29 mouse cellular contexts compared by ENCODE assay signal in the genomic region with DNA sequence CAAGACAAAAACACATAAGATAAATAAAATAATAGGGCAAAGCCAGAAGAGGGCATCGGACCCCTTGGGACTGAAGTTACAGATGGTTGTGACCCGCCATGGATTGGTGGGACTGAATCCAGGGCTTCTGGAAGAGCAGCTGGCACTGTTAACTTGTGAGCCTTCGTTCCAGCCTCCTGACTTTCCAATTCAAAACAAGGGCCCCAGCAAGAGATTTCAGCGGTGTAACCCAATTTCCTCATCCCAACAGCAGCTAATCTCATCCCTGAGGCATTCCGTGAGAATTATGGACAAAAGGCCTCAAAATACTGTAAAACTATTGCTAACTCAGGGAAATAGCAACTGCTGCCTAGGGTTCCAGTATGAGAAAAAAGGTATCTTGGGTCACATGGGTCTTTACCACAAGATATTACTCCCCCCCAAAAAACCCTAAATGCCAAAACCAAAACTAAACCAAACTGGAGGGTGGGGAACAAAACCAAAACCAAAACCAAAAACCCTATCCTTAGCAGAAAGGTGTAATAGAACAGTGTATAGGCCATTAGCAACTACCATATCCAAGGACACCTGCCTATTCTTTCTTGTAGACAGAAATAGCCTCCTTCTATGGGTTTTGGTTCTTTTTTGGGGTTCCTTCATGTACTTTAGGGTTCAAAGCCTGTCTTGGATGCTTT. TPM values are rescaled to one million over a fixed set of nuclear protein-coding genes. Genes with fewer than 3 reads are reported as not detected.
A peak's percentile ranks its signal among the peaks of the same experiment; 100 is the strongest.
DNase-seq lines count a peak whose midpoint lies in the region; ATAC-seq and TF ChIP-seq lines count a peak whose summit lies in the region.
"Had no signal": no experiment of that assay in that cellular context is flagged by ENCODE, and none has a peak within 500 bp of the region (broad histone marks: within the 10 kb centered on the region; RNA-seq: fewer than 3 reads in every experiment).

No protein-coding gene starts in this region.

- peak; percentile 1 for DNase-seq in hindbrain, postnatal 0 days (ENCODE audit: low spot score)
- DNase-seq in hindbrain, embryonic 10.5 days (ENCODE audit: low spot score) = no peak
- no peak for DNase-seq in MN1 (ENCODE audit: low spot score)
- DNase-seq in cerebellum, adult 9-11 months = no peak
- DNase-seq in heart, postnatal 4 days = no peak
- DNase-seq: adrenal gland, adult 8-10 months; cerebellum, adult 18-20 months; cerebellum, adult 9-10 months; cerebellum, postnatal 36 days; embryo, embryonic 11 days; gastrocnemius, postnatal 25 days; heart, postnatal 14 days; kidney, adult 18-20 months had no signal

- no peak overlapping the region for H3K4me2 ChIP-seq in hindbrain, postnatal 0 days (ENCODE audit: low read depth, low read length)
- H3K4me2 ChIP-seq: embryonic facial prominence, embryonic 13.5 days; forebrain, embryonic 12.5 days; forebrain, embryonic 15.5 days; heart, embryonic 13.5 days; hindbrain, embryonic 12.5 days; hindbrain, embryonic 15.5 days had no signal

- H3K4me3 ChIP-seq in hindbrain, postnatal 0 days (ENCODE audit: low read length) = no peak overlapping the region
- no peak overlapping the region for H3K4me3 ChIP-seq in hindbrain, embryonic 10.5 days
- H3K4me3 ChIP-seq in brown adipose tissue, adult 24 weeks (ENCODE audit: insufficient read depth, low read depth, low read length) = no peak overlapping the region
- H3K4me3 ChIP-seq: embryonic facial prominence, embryonic 10.5 days; embryonic facial prominence, embryonic 13.5 days; erythroblast, embryonic 14.5 days; forebrain, embryonic 12.5 days; forebrain, embryonic 15.5 days; heart, adult 2 months; heart, embryonic 10.5 days; heart, embryonic 13.5 days; hindbrain, embryonic 12.5 days; hindbrain, embryonic 15.5 days had no signal

- H3K4me1 ChIP-seq in hindbrain, postnatal 0 days (ENCODE audit: insufficient read depth, low read length) = no peaks in the 10 kb centered on the region
- no peaks in the 10 kb centered on the region for H3K4me1 ChIP-seq in hindbrain, embryonic 10.5 days (replicated peaks)
- no peaks in the 10 kb centered on the region; the same call in 1 of the 2 replicates for H3K4me1 ChIP-seq in brown adipose tissue, adult 24 weeks (ENCODE audit: control insufficient read depth, insufficient read depth, insufficient read length, low read length)
- H3K4me1 ChIP-seq: embryonic facial prominence, embryonic 10.5 days; embryonic facial prominence, embryonic 13.5 days; forebrain, embryonic 12.5 days; forebrain, embryonic 15.5 days; heart, embryonic 10.5 days; hindbrain, embryonic 12.5 days; hindbrain, embryonic 15.5 days had no signal

- H3K27me3 ChIP-seq in hindbrain, postnatal 0 days (ENCODE audit: insufficient read depth, low read length) = no peaks in the 10 kb centered on the region
- H3K27me3 ChIP-seq in hindbrain, embryonic 10.5 days (ENCODE audit: insufficient read depth, poor library complexity, severe bottlenecking) = no peaks in the 10 kb centered on the region
- H3K27me3 ChIP-seq: forebrain, embryonic 12.5 days; forebrain, embryonic 15.5 days; heart, embryonic 13.5 days; hindbrain, embryonic 12.5 days; hindbrain, embryonic 15.5 days had no signal

- H3K27ac ChIP-seq in hindbrain, postnatal 0 days = no peak overlapping the region
- no peak overlapping the region for H3K27ac ChIP-seq in hindbrain, embryonic 10.5 days
- peak overlapping the region; percentile 48; the same call in 1 of the 2 replicates for H3K27ac ChIP-seq in brown adipose tissue, adult 24 weeks (replicated peaks; ENCODE audit: low read depth, low read length)
- H3K27ac ChIP-seq: embryonic facial prominence, embryonic 10.5 days; embryonic facial prominence, embryonic 13.5 days; forebrain, embryonic 12.5 days; forebrain, embryonic 15.5 days; heart, adult 2 months; heart, embryonic 10.5 days; heart, embryonic 13.5 days; hindbrain, embryonic 12.5 days; hindbrain, embryonic 15.5 days had no signal

- no peaks in the 10 kb centered on the region for H3K36me3 ChIP-seq in hindbrain, postnatal 0 days (ENCODE audit: insufficient read depth, low read length)
- H3K36me3 ChIP-seq in hindbrain, embryonic 10.5 days = peaks cover 45% of the 10 kb centered on the region

- H3K9ac ChIP-seq in hindbrain, postnatal 0 days (replicated peaks; ENCODE audit: low read length) = no peak overlapping the region
- H3K9ac ChIP-seq: embryonic facial prominence, embryonic 13.5 days; forebrain, embryonic 12.5 days; forebrain, embryonic 15.5 days; heart, embryonic 13.5 days; hindbrain, embryonic 12.5 days; hindbrain, embryonic 15.5 days had no signal

- H3K9me3 ChIP-seq in hindbrain, postnatal 0 days (ENCODE audit: low read length) = no peaks in the 10 kb centered on the region
- H3K9me3 ChIP-seq in hindbrain, embryonic 10.5 days = no peaks in the 10 kb centered on the region
- H3K9me3 ChIP-seq: embryonic facial prominence, embryonic 10.5 days; embryonic facial prominence, embryonic 13.5 days; forebrain, embryonic 12.5 days; forebrain, embryonic 15.5 days; heart, embryonic 10.5 days; heart, embryonic 13.5 days; hindbrain, embryonic 12.5 days; hindbrain, embryonic 15.5 days had no signal

- TF ChIP-seq CTCF in hindbrain, postnatal 0 days (IDR thresholded peaks at IDR 0.05; ENCODE audit: low read depth) = no peak

- no peak for ATAC-seq in hindbrain, postnatal 0 days
- ATAC-seq in CD4-positive, CD25-positive, alpha-beta regulatory T cell, adult 4 months = peak; percentile 51
- ATAC-seq in activated CD4-positive, CD25-positive, alpha-beta regulatory T cell, adult 4 months = peak; percentile 63
- ATAC-seq: forebrain, embryonic 15.5 days; inflammation-experienced regulatory T-cells, adult 6 months; intestine, embryonic 16.5 days; Patski had no signal

- WGBS in hindbrain, postnatal 0 days = 63% methylated on average over 5 of the region's 5 CpGs
- WGBS in hindbrain, embryonic 10.5 days = 87% methylated on average over 5 of the region's 5 CpGs

RNA-seq across cellular contexts. Expression of a gene that starts 14.1 kb away (rescaled TPM):
- 57.6 and 71.0 TPM in 2 replicates for total RNA-seq in hindbrain, postnatal 0 days (2014; rRNA removed)
- polyA plus RNA-seq in hindbrain, postnatal 0 days (2015; fragmentation: Nextera tagmentation; extraction: Ambion mirVana) = 38.7 and 39.2 TPM in 2 replicates
- polyA plus RNA-seq in hindbrain, embryonic 10.5 days (2016; fragmentation: Nextera tagmentation; extraction: Ambion mirVana) = 53.3 and 60.6 TPM in 2 replicates
- 10 to 100 TPM; 19.8 to 23.1 TPM for polyA plus RNA-seq in CD4-positive, CD25-positive, alpha-beta regulatory T cell, adult 4 months (2017; shearing (Covaris generic))
- 10 to 100 TPM; 22.5 to 26.5 TPM for polyA plus RNA-seq in activated CD4-positive, CD25-positive, alpha-beta regulatory T cell, adult 4 months (2017; shearing (Covaris generic))
- 41.9 and 67.7 TPM in 2 replicates for polyA plus RNA-seq in brown adipose tissue, adult 24 weeks (2012; ENCODE audit: insufficient read depth, insufficient read length, missing spikeins)
- 10 to 100 TPM; 56.4 to 57.1 TPM for total RNA-seq in heart, postnatal 4 days (2021)
